Mouse (Mus musculus) Patski (cell line): ENCODE results near the gene Camkv. TPM values are rescaled to one million over a fixed set of nuclear protein-coding genes. Genes with fewer than 3 reads are reported as not detected.

Source experiments
- ATAC-seq: fragments of 100-300 bp; one replicate; pipeline ENCODE4 v1.8.0; 2021
- CTCF ChIA-PET: fragments of 350-600 bp; sonication (Branson Sonifier 250); formaldehyde crosslinking; loops from one replicate; lab custom pipeline; 2022; ENCODE audit warnings: inconsistent platforms; lab: Charles Lee
- POLR2A ChIA-PET: fragments of 350-600 bp; sonication (Branson Sonifier 250); formaldehyde crosslinking; loops from one replicate; lab custom pipeline; 2022; ENCODE audit warnings: antibody characterized with exemption, inconsistent platforms; lab: Charles Lee
- DNase-seq: peaks from one replicate; pipeline ENCODE4 v3.0.0-alpha.2; 2011; ENCODE audit warnings: low read depth, low spot score
- H3K27me3 ChIP-seq: fragments of 371-371 bp; one replicate; pipeline ENCODE4 v1.5.1; 2021
- CTCF ChIP-seq: fragments of 100-300 bp; IDR thresholded peaks from one replicate; pipeline ENCODE4 v1.5.1; 2021
- in situ Hi-C: fragments of 300-500 bp; cut with MboI; formaldehyde crosslinking; loops from 3 replicates; pipeline ENCODE4 v1.11.1; 2018; ENCODE audit warnings: low pct_unique_long_range_greater_than_20kb, mixed read lengths
- polyA plus RNA-seq: library from polyadenylated mRNA; unstranded; gene quantifications from one replicate; pipeline ENCODE4 v1.2.3, GENCODE M21; 2021

Camkv gene
- 0.05 TPM for polyA plus RNA-seq

DNA sequence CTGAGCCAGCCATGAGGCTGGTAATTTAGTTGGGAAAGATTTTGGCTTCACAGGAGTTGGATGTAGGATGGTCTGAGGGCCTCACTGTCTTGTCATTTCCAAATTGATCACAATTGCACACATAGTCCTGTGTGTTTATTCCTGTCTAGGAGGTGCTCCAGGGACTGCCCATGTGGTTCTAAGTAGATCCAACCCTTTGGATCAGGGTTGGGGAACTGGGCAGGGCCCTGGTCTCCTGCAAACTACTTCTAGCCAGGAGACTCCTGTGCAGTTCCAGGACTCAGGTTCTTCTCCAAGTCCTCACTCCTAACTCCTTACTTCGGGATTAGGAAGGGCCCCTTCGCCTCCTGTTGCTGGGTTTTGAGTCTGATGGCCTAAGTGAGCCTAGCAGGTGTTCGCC, at the start of gene Camkv:
TSS of gene Camkv (plus strand) at position 301 of the 400 bp plus-strand sequence.
- ATAC-seq (no peak), DNase-seq (no peak)
- in situ Hi-C loops: no loop called here
- ChIA-PET CTCF (no interaction called here), POLR2A (no interaction called here)
- peaks cover 31% of the 10 kb centered on the region for H3K27me3 ChIP-seq
- TF ChIP-seq CTCF: no peak

DNA sequence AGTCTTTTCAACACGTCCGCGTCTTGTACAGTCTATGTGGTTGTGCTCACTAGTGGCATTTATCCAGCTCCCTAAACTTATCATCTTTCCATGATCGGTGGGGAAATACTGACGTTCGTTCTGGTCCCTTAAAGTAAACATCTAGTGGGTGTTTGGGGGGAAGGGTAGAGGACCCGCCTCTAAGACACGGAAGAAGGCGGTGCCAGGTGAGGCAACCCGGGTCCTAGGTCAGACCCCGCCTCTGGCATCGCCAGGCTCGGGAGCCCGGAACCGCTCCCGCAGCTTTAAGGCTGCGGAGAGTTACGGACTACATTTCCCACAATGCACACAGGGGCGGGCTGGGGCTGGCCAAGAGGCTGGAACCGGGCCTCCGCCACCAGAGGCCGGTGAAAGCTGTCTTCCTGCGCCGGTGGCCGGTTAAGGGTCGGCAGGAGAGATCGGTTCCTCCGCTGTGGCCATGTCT, 47.6 kb upstream of the Camkv start, which contains the start of gene Mon1a:
TSS of gene Mon1a (plus strand) at position 348 of the 463 bp plus-strand sequence.
- DNase-seq: no peak
- ChIA-PET POLR2A (no interaction called here), CTCF (interaction anchor here (2.3 kb wide), 1 partner anchor 17 kb away, joined by 8 read pairs; no protein-coding TSS in a partner anchor)
- peak; percentile 90 for ATAC-seq
- peaks cover 9% of the 10 kb centered on the region for H3K27me3 ChIP-seq
- in situ Hi-C loops: no loop called here
- no peak for TF ChIP-seq CTCF

DNA sequence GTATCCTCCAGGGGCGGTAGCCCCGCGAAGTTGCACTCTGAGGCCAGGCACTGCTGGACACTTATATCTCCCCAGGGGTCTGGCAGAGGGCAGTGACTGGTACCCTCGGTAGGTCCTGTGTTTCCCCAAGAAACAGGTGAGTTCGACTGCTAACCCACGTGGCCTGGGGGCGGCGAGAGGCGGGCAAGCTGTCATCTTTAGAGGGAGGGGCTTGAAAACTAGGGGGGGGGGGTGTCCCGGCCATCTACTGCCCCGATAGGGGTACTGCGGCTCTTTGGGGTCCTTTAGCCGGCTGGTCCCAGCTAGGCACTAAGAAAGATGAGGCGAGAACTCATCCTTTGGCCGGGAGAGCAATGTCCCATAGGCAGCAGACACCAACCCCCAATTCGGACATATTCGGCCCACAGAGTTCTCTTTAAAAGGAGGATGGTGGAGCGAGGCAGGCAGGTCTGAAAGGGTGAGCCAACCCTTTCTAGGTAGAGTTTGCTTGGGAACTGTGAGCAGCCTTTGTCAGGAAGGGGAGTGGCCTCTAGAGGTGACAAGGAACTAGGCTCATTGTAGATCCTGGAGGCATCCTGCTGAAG, 47.1 kb upstream of the Camkv start:
- in situ Hi-C loops: no loop called here
- peak; percentile 60 for ATAC-seq
- DNase-seq: no peak
- no peak for TF ChIP-seq CTCF
- H3K27me3 ChIP-seq: peaks cover 9% of the 10 kb centered on the region
- ChIA-PET CTCF (interaction anchor here (0.9 to 2.3 kb wide), 2 partner anchors 16 to 18 kb away, joined by 3 to 8 read pairs; no protein-coding TSS in a partner anchor), POLR2A (no interaction called here)

DNA sequence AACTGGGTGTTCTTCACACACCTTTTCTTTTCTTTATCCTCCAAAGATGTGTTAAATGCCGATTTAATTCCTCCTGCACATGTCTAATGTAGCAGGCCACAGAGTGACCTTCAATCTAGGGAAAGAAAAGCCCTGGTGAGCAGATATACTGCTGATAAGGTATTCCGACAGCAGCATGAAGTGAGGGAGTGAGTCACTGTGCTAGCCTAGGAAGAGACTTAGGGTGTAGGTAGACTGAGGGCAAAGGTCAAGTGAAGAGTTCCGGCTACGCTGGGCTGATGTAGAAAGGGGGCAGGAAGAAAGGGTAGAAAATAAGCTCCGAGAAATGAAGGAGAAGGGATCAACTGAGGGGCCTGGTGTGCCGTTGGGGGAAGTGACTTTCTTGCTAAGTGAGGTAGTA, 45.2 kb upstream of the Camkv start:
- in situ Hi-C loops: loop anchor here (5.0 kb wide), 1 partner anchor 167 kb away; no protein-coding TSS in a partner anchor
- ATAC-seq: no peak
- ChIA-PET POLR2A (interaction anchor here (1.8 kb wide), 1 partner anchor 18 kb away, joined by 5 read pairs; the partner anchor contains the start of gene Rbm6), CTCF (interaction anchor here (7.8 kb wide), 1 partner anchor 15 kb away, joined by 43 read pairs; the partner anchor contains the start of gene Mst1r)
- H3K27me3 ChIP-seq: no peaks in the 10 kb centered on the region
- DNase-seq: no peak
- TF ChIP-seq CTCF: no peak

DNA sequence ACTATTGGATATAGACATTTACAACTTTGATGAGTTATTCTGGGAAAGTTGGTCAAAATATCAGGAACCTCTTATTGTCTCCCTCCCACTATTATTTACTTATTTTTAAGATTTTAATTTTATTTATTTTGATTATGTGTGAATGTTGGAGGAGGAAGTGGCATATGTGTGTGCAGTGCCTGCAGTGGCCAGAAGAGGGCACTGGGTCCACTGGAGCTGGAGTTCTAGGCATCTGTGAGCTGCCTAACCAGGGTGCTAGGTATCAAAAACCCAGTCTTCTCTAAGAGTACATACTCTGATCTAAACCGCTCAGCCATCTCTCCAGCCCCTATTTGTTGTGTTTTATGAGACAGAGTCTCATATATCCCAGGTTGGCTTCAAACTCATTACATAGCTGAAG, 44.5 kb upstream of the Camkv start:
- ATAC-seq (no peak), DNase-seq (no peak)
- in situ Hi-C loops: loop anchor here (5.0 kb wide), 1 partner anchor 166 kb away; no protein-coding TSS in a partner anchor
- peak; percentile 68 for TF ChIP-seq CTCF
- CTCF ChIA-PET: interaction anchor here (0.8 to 7.8 kb wide), 3 partner anchors 9 to 71 kb away, joined by 3 to 43 read pairs (median 3); partner anchors contain the start of gene Mst1r
- no peaks in the 10 kb centered on the region for H3K27me3 ChIP-seq
- POLR2A ChIA-PET: interaction anchor here (1.8 kb wide), 1 partner anchor 18 kb away, joined by 5 read pairs; the partner anchor contains the start of gene Rbm6

DNA sequence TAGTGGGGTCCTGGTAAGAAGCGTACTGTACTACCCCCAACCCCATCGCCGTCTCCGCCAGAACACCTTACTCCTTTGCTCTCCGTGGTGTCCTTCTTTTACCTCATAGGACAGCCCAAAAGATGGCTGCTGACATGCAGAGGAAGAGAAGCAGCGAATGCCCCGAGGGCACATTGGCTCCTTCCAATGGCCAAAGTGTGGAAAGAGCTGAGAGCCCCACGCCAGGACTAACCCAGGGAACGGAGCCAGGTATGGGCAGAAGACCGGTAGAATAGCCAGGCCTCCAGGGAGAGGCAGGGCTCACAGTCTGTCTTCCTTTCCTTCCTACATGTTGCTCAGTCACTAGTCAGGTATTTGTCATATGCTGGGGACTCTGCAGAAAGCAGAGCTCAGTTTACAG, 36.9 kb upstream of the Camkv start:
- no peak for ATAC-seq
- ChIA-PET POLR2A (no interaction called here), CTCF (no interaction called here)
- no peak for TF ChIP-seq CTCF
- H3K27me3 ChIP-seq: no peaks in the 10 kb centered on the region
- no peak for DNase-seq
- in situ Hi-C loops: no loop called here

DNA sequence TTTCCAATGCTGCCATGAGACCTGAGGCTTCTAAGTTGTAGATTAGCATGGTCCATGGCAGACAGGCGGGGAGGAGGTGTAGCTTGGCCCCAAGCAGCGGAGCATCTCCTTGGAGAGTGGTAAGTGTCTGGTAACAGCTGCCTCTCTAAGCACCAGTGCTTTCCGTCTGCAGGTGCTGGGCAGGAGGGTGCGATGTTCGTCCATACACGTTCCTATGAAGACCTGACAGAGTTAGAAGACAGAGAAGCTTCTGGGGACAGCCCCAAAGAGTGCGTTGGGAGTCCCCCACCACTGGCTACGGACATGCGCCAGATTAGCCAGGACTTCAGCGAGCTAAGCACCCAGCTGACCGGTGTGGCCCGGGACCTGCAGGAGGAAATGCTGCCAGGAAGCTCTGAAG, 35.6 kb upstream of the Camkv start:
- DNase-seq (no peak), ATAC-seq (no peak)
- ChIA-PET CTCF (interaction anchor here (0.8 to 1.7 kb wide), 3 partner anchors 9 to 153 kb away, joined by 3 to 4 read pairs (median 3); partner anchors contain the start of gene Amigo3), POLR2A (no interaction called here)
- in situ Hi-C loops: no loop called here
- H3K27me3 ChIP-seq: no peaks in the 10 kb centered on the region
- TF ChIP-seq CTCF: no peak

DNA sequence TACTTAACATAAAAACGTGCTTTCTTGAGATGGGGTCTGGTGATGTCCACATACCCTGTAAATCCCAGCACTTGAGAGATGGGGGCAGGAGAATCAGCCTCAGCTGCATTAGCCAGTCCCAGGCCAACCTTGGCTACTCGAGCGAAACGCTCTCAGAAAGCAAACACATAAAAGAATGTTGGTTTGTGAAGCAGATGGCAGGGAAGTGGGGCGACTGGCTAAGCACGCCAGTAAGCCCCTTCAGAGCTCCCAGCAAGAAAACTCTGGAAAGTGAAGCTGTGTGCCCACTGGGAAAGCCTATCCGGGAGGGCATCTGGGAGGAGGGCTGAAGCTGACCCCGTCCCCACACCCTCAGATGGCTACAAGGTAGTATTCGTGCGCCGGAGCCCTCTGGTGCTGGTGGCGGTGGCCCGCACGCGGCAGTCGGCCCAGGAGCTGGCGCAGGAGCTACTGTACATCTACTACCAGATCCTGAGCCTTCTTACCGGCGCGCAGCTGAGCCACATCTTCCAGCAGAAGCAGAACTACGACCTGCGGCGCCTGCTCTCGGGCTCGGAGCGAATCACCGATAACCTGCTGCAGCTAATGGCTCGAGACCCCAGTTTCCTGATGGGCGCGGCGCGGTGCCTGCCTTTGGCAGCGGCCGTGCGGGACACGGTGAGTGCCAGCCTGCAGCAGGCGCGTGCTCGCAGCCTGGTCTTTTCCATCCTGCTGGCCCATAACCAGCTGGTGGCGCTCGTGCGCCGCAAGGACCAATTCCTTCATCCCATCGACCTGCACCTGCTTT, 34.4 kb upstream of the Camkv start:
- no peak for ATAC-seq
- in situ Hi-C loops: no loop called here
- POLR2A ChIA-PET: no interaction called here
- CTCF ChIA-PET: interaction anchor here (1.7 to 7.9 kb wide), 2 partner anchors 61 to 152 kb away, joined by 4 to 65 read pairs; partner anchors contain the start of gene Amigo3
- DNase-seq: no peak
- TF ChIP-seq CTCF: no peak
- H3K27me3 ChIP-seq: no peaks in the 10 kb centered on the region

DNA sequence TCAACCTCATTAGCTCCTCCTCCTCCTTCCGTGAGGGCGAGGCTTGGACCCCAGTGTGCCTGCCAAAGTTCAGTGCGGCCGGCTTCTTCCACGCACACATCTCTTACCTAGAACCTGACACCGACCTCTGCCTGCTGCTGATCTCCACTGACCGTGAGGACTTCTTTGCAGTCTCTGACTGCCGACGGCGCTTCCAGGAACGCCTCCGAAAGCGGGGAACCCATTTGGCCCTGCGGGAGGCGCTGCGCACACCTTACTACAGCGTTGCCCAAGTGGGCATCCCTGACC, 33.9 kb upstream of the Camkv start:
- ChIA-PET POLR2A (no interaction called here), CTCF (interaction anchor here (7.9 kb wide), 1 partner anchor 60 kb away, joined by 65 read pairs; no protein-coding TSS in a partner anchor)
- TF ChIP-seq CTCF: no peak
- DNase-seq (no peak), ATAC-seq (no peak)
- no peaks in the 10 kb centered on the region for H3K27me3 ChIP-seq
- in situ Hi-C loops: no loop called here

DNA sequence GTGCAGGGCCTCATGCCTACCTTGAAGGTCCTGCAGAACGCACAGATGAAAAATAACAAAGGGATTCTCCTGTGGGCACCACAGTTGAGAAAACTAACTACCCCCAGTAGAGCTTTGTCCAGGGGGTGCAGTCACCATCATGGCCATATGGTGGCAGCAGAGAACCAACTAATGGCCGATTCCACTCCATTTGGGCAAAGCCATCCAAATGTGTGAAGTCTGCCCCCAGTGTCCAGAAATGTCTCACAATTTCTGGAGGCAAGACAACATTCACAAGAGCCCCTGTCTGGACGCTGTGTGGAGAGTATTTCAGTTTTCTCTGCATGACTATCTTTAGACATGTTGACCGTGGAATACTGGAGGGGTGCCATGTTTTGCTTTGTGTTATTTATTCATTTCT, 30.7 kb upstream of the Camkv start:
- CTCF ChIA-PET: interaction anchor here (0.7 to 7.9 kb wide), 26 partner anchors 11 to 162 kb away, joined by 3 to 65 read pairs (median 6); partner anchors contain the start of genes Amigo3, Ip6k1, Mon1a and Uba7
- POLR2A ChIA-PET: interaction anchor here (1.0 to 1.6 kb wide), 4 partner anchors 12 to 98 kb away, joined by 3 to 4 read pairs (median 4); no protein-coding TSS in a partner anchor
- no peaks in the 10 kb centered on the region for H3K27me3 ChIP-seq
- no peak for DNase-seq
- no peak for TF ChIP-seq CTCF
- peak; percentile 46 for ATAC-seq
- in situ Hi-C loops: loop anchor here (5.0 kb wide), 1 partner anchor 58 kb away; no protein-coding TSS in a partner anchor
